Mouse (Mus musculus) ES-E14 (cell line): ENCODE results near the gene Icmt.

Source experiments
- HCFC1 ChIP-seq: IDR thresholded peaks from 2 replicates; pipeline ENCODE4 v1.6.1; 2012; ENCODE audit warnings: low read length, inconsistent platforms, borderline replicate concordance; ENCODE audit not compliant: insufficient read depth
- MAFK ChIP-seq: IDR thresholded peaks from 2 replicates; pipeline ENCODE4 v1.6.1; 2014; ENCODE audit warnings: mild to moderate bottlenecking, low read depth, low read length, inconsistent platforms; ENCODE audit not compliant: insufficient read depth
- ZC3H11A ChIP-seq: IDR thresholded peaks from 2 replicates; pipeline ENCODE4 v1.6.1; 2012; ENCODE audit warnings: low read depth, mild to moderate bottlenecking, inconsistent platforms, low read length, borderline replicate concordance
- ZNF384 ChIP-seq: IDR thresholded peaks from 2 replicates; pipeline ENCODE4 v1.6.1; 2012; ENCODE audit warnings: low read depth, low read length, inconsistent platforms

DNA sequence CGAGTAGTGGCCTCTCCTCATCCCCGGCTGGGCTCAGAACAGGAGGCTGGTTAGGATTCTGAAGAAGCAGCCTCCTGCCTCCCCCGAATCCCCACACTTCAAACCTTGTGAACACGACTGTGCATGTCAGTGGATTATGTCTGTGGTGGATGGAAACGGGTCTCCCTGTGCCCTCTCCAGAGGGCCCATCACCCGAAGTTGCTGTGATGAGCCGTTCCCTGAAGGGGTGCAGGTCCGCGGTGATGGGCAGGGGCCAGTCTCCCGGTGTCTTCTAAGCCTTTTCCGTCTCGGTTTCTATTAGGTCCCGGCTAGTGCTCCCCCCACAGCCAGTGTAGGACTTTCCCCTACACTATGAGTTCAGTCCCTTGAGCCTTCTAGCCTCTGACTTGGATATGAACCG lies 1.8 kb downstream of the Icmt start:
- TF ChIP-seq ZNF384: no peak
- no peak for TF ChIP-seq HCFC1
- TF ChIP-seq ZC3H11A: no peak
- no peak for TF ChIP-seq MAFK
